Mouse (Mus musculus) megakaryocyte progenitor cell, adult 5-6 weeks (primary cell): Measurements from ENCODE around the gene 2010111I01Rik. TPM values are rescaled to one million over a fixed set of nuclear protein-coding genes. Genes with fewer than 3 reads are reported as not detected.
"Not testable (repeated sequence)": the region's sequence is repeated elsewhere in the genome, so short reads cannot be mapped to it uniquely, and the experiment has no call there.

Experiments used
- ATAC-seq: replicated peaks from 2 replicates; pipeline ENCODE4 v1.8.0; 2016; ENCODE audit warnings: mild to moderate bottlenecking, moderate TSS enrichment, inconsistent platforms; ENCODE audit not compliant: poor library complexity
- total RNA-seq, 2 experiments: library from RNA; stranded (forward) in 1 of 2; stranded (reverse) in 1 of 2; fragments of 157-497, 149-512 nt in 1 of 2; fragments of 200-1000 nt in 1 of 2; gene quantifications; 2 replicates each; pipeline versions ENCODE4 v1.2.3 to v1.2.4; 2015 to 2017

Gene 2010111I01Rik
- total RNA-seq (2015) (41.7 and 53.7 TPM in 2 replicates), total RNA-seq (2017) (81.6 and 90.2 TPM in 2 replicates)

- ATAC-seq: peak; percentile 94
These were observed at the start of gene 2010111I01Rik for GRCm38 (mm10) chr13:62964640-62965311. Gene 2010111I01Rik, plus strand, starts transcription at chr13:62964893.

DNA sequence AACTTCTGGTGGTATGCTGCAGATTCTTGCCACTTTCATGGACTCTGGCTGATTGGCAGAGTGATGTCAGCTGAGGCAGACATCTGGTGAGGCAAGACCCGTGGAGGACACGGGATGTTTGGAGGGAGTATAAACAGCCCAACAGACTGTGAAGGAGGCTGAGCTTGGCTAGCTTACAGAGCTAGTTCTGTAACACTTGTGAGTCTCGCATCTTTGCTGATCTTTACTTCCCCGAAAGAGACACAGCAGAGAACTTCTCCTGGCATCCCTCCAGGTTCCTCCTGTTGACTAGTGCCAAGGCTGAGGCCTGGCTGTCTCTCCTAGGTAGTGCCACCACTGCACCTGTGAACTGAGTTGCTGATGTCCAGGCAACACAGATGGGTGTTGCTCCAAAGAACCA, 48.0 kb upstream of the 2010111I01Rik start:
- ATAC-seq: 0 out of 2 replicates have a peak, but pooled peaks have one; percentile 14

GRCm38 (mm10) chr13:62917416-62918110, 47.1 kb upstream of the 2010111I01Rik start:
- ATAC-seq: no peak

GRCm38 (mm10) chr13:62919647-62920341, 44.9 kb upstream of the 2010111I01Rik start:
- peak; percentile 90 for ATAC-seq

GRCm38 (mm10) chr13:62922645-62923044, 42.0 kb upstream of the 2010111I01Rik start:
- no peak for ATAC-seq

GRCm38 (mm10) chr13:62923182-62923581, 41.5 kb upstream of the 2010111I01Rik start:
- ATAC-seq: no peak

DNA sequence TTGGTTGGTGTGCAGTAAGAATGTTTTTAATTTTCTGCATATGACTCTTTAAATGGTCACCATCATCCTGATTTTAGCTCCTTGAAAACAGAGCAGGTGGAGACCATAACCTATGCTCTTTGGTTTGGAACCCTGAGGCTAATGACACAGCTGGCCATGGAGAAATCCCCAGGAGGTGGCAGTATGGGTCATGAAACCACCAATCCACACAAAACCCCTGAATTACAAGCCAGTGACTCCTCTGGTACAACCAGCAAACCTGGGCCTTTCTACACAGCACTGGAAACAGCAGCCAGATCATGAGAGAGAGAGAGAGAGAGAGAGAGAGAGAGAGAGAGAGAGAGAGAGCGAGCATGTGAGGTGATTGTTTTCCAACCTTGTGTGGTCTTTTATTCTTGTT, 38.2 kb upstream of the 2010111I01Rik start:
- peak; percentile 96 for ATAC-seq

- peak; percentile 40 for ATAC-seq
These were observed 37.2 kb upstream of the 2010111I01Rik start for GRCm38 (mm10) chr13:62927470-62927869.

- not testable (repeated sequence) for ATAC-seq
These were observed 35.5 kb upstream of the 2010111I01Rik start for GRCm38 (mm10) chr13:62929144-62929543.

DNA sequence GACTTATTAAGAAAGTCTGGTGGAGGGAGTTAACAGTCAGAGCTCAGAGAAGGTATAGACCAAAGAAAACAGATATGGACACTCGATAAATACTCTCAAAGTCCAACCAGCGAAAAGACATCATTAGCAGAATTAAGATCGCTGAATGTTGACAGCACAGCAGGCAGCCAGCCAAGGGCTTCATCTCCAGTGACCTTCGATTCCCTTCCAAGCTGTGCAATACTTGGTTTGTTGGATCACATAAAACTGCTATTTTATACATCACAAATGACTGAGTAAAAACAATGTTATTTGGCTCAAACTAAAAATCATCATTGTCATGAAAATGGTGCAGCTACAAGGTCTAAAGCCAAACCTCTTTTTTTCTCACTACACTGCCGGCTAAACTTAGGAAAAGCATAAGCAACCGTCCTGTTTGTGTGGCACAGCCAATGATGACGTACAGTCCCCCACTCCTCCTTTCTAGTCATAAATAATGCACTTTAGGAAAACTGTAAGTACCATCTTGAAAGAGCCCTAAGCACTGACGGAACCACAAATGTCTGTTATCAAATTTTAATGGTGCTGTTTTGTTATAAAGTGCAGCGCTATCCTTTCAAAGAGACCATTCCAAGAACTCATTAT, 34.8 kb upstream of the 2010111I01Rik start:
- ATAC-seq: no peak

DNA sequence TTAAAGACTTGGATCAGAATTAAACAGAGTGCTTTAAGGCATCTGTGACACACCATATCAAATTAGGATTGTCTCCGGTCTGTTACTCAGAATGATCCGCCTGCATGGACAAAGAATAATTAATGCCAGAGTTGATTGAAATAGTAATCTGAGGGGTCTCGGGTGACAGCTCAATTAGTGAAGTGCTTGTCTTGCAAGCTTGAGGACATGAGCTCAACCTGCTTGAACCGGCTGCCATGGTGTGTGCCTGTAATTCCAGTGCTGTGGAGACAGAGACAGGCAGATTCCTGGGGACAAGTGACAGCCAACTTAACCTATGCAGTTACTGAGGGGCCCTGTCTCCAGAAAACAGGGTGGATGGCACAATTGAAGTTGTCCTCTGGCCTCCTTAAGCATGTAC, 32.2 kb upstream of the 2010111I01Rik start:
- ATAC-seq: no peak

GRCm38 (mm10) chr13:62939371-62939770, 25.3 kb upstream of the 2010111I01Rik start:
- ATAC-seq: peak; percentile 80

DNA sequence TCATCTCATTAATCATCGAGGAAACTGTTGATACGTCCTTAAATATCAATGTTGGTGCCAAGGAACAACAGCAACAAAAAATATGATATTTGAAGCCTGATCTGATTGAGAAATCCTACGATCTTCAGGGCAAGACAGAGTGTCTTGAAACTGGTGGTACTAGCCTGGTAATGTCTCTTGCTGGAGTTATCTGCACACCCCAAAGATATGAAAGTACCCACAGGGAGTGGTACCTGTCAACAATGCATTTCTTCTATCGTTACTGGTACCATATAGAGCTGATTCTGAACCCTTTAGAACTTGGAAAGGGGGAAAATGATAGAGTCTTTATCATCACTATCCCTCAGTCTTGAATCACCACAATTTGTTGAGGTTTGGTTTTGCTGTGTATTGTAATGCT, 24.9 kb upstream of the 2010111I01Rik start:
- ATAC-seq: 0 out of 2 replicates have a peak, but pooled peaks have one; percentile 18

DNA sequence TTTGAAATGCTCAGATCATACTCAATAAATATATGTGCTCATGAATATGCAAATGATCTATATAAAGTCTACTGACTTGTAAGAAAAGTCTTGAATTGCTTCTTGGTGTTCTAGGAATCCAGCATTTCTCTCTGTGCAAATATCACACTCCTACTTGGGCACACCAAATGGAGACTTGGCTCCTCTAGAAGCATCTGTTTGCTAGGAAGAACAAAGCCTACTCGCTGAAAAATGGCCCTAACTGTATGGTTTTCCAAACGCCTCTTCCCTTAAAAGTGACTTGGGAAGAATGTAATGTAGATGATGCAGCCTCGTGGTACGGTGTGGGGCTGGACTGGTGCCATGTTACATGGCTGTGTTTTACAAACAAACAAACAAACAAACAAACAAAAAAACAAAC, 24.0 kb upstream of the 2010111I01Rik start:
- ATAC-seq: no peak

- ATAC-seq: no peak
These were observed 23.2 kb upstream of the 2010111I01Rik start for GRCm38 (mm10) chr13:62941341-62942005.

DNA sequence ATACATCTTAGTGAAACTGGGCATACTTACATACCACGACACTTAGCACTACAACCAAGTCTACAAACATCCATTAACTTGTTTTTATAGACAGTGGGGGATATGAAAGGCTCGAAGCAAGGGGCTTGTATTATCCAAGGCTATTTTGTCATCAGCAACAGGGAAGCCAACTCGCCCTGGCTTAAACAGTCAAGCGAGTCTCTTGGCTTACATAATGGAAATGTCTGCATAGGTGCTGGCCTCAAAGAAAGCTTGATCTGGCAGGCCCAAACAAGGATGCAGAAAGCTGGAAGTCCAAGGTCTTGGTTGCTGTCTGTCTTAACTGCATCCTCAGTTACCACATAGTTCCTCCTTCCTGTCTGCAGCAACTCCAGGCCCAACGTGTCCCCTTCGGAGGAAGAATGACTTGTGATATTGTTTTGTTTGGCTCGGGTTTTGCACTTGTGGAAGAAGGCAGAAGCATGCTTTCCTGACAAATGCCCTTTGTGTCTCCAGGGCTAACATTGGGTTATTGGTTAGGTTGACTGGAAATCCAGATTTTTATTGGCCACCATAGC, 21.3 kb upstream of the 2010111I01Rik start:
- peak; percentile 83 for ATAC-seq

DNA sequence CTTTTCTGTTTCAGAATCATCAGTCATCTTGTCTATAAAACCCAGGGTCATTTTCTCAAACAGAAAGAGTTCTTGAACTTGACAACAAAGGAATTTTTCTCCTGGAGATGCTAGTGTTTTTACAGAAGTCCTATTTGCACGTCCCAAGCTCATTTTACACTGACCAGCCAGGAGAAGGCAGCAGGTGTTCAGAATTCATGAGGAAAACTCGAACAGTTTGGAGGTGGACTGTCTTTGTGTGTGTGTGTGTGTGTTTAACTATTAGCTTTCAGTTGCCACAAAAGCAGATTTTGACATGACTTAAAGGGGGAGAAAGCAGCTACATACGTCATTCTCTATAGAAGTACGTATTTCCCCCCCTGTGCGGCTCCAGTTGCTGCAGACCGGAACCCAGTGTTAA, 20.6 kb upstream of the 2010111I01Rik start:
- no peak for ATAC-seq

- ATAC-seq: no peak
These were observed 15.0 kb upstream of the 2010111I01Rik start for GRCm38 (mm10) chr13:62949560-62950188.

GRCm38 (mm10) chr13:62951606-62952005, 13.1 kb upstream of the 2010111I01Rik start:
- peak; percentile 61 for ATAC-seq

GRCm38 (mm10) chr13:62952047-62952446, 12.6 kb upstream of the 2010111I01Rik start:
- ATAC-seq: 0 out of 2 replicates have a peak, but pooled peaks have one; percentile 9
